ENCODE assay signal across 8 mouse cellular contexts in the genomic region with DNA sequence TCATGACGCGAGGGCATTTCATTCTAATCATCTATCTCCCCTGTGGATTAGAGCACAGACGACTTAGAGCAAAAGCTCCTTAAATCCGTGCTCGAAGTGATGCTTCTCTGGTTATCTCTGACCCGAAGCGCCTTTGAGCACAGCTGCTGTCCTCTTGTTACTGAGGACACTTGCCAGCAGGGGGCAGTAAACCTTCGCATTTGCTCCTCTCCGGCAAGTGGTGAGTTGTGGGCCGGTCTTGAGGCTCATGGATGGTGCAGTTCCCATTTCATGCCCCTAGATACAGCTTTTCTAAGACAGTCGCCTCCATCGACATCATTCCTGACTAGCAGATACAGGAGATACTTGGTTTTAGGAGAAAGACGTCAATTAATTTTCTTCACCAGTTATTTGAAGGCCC. TPM values are rescaled to one million over a fixed set of nuclear protein-coding genes. Genes with fewer than 3 reads are reported as not detected.
DNase-seq lines count a peak whose midpoint lies in the region; ATAC-seq and TF ChIP-seq lines count a peak whose summit lies in the region.

No protein-coding gene starts in this region.

- H3K4me2 ChIP-seq in liver, embryonic 12.5 days = no peak overlapping the region
- H3K4me2 ChIP-seq in limb, embryonic 11.5 days (ENCODE audit: low read depth, severe bottlenecking) = no peak overlapping the region
- no peak overlapping the region for H3K4me2 ChIP-seq in neural tube, embryonic 12.5 days (replicated peaks)

- peak; percentile 70; the same call in 1 of the 2 replicates for TF ChIP-seq CTCF in thymus, adult 2 months (IDR thresholded peaks at IDR 0.05; ENCODE audit: borderline replicate concordance, control insufficient read depth, extremely low read depth, insufficient read depth, low read length, poor library complexity)

- H3K4me1 ChIP-seq in liver, embryonic 12.5 days = no peaks in the 10 kb centered on the region
- H3K4me1 ChIP-seq in limb, embryonic 11.5 days (ENCODE audit: control insufficient read depth, insufficient read depth, low read length) = no peaks in the 10 kb centered on the region
- no peaks in the 10 kb centered on the region for H3K4me1 ChIP-seq in neural tube, embryonic 12.5 days
- no peaks in the 10 kb centered on the region for H3K4me1 ChIP-seq in thymus, adult 2 months (replicated peaks; ENCODE audit: control insufficient read depth, insufficient read depth, low read length)

- DNase-seq in liver = peak; percentile 64
- DNase-seq in cerebellum, postnatal 10 days = peak; percentile 91 to 94
- DNase-seq in frontal cortex, postnatal 25 days (ENCODE audit: low spot score in 2 of 2) = peak; percentile 70 to 74
- DNase-seq in kidney, adult 9 months = peak; percentile 63
- peak; percentile 84 for DNase-seq in limb, embryonic 11.5 days (ENCODE audit: low spot score)
- peak; percentile 63 for DNase-seq in thymus, adult 2 months

- WGBS in liver, embryonic 12.5 days (ENCODE audit: insufficient replicate concordance) = 16% methylated on average over 13 of the region's 13 CpGs
- 24% methylated on average over 13 of the region's 13 CpGs for WGBS in limb, embryonic 11.5 days
- 28% methylated on average over 13 of the region's 13 CpGs for WGBS in neural tube, embryonic 12.5 days
- 24% methylated on average over 13 of the region's 13 CpGs for WGBS in thymus, adult 2 months

- no peak overlapping the region for H3K27ac ChIP-seq in liver, embryonic 12.5 days
- H3K27ac ChIP-seq in limb, embryonic 11.5 days (replicated peaks; ENCODE audit: low read depth, low read length) = no peak overlapping the region
- H3K27ac ChIP-seq in neural tube, embryonic 12.5 days = no peak overlapping the region
- no peak overlapping the region for H3K27ac ChIP-seq in thymus, adult 2 months (ENCODE audit: control insufficient read depth, insufficient read depth, low read length)

- H3K9ac ChIP-seq in liver, embryonic 12.5 days = no peak overlapping the region
- no peak overlapping the region for H3K9ac ChIP-seq in limb, embryonic 11.5 days (ENCODE audit: low read length)
- no peak overlapping the region for H3K9ac ChIP-seq in neural tube, embryonic 12.5 days

- no peaks in the 10 kb centered on the region for H3K36me3 ChIP-seq in liver, embryonic 12.5 days
- H3K36me3 ChIP-seq in limb, embryonic 11.5 days (ENCODE audit: control insufficient read depth, insufficient read depth, low read length) = no peaks in the 10 kb centered on the region
- no peaks in the 10 kb centered on the region for H3K36me3 ChIP-seq in neural tube, embryonic 12.5 days
- H3K36me3 ChIP-seq in thymus, adult 2 months (ENCODE audit: control insufficient read depth, insufficient read depth, low read length) = no peaks in the 10 kb centered on the region

- H3K27me3 ChIP-seq in liver, embryonic 12.5 days (replicated peaks) = no peaks in the 10 kb centered on the region
- H3K27me3 ChIP-seq in limb, embryonic 11.5 days (ENCODE audit: control insufficient read depth, insufficient read depth, low read length) = no peaks in the 10 kb centered on the region
- H3K27me3 ChIP-seq in neural tube, embryonic 12.5 days (replicated peaks) = no peaks in the 10 kb centered on the region
- H3K27me3 ChIP-seq in thymus, adult 2 months (ENCODE audit: control insufficient read depth, insufficient read depth, low read length) = no peaks in the 10 kb centered on the region

- no peak for TF ChIP-seq POLR2A in thymus, adult 2 months (IDR thresholded peaks at IDR 0.05; ENCODE audit: control insufficient read depth, extremely low read depth, insufficient read depth, low read length, poor library complexity)

- no peak overlapping the region for H3K4me3 ChIP-seq in liver, embryonic 12.5 days
- no peak overlapping the region for H3K4me3 ChIP-seq in limb, embryonic 11.5 days (ENCODE audit: low read depth, low read length)
- H3K4me3 ChIP-seq in neural tube, embryonic 12.5 days = no peak overlapping the region
- no peak overlapping the region for H3K4me3 ChIP-seq in thymus, adult 2 months (ENCODE audit: control insufficient read depth, insufficient read depth, low read length)

- ATAC-seq in liver, embryonic 12.5 days = no peak
- no peak for ATAC-seq in limb, embryonic 11.5 days (ENCODE audit: insufficient number of reproducible peaks, low FRiP score, low TSS enrichment, low read depth)
- ATAC-seq in neural tube, embryonic 12.5 days (ENCODE audit: low FRiP score, low read depth) = peak; percentile 81

- H3K9me3 ChIP-seq in liver, embryonic 12.5 days (replicated peaks) = no peaks in the 10 kb centered on the region
- no peaks in the 10 kb centered on the region for H3K9me3 ChIP-seq in limb, embryonic 11.5 days (ENCODE audit: control insufficient read depth, low read length)
- no peaks in the 10 kb centered on the region for H3K9me3 ChIP-seq in neural tube, embryonic 12.5 days

RNA-seq across cellular contexts. Expression of a gene that starts 16.8 kb away (rescaled TPM):
- not detected in 2 replicates for polyA plus RNA-seq in liver, embryonic 12.5 days (2016; fragmentation: Nextera tagmentation; extraction: Ambion mirVana)
- not detected in 2 replicates for polyA plus RNA-seq in limb, embryonic 11.5 days (2014; fragmentation: Nextera tagmentation; extraction: Ambion mirVana)
- polyA plus RNA-seq in neural tube, embryonic 12.5 days (2016; fragmentation: Nextera tagmentation; extraction: Ambion mirVana) = not detected in 2 replicates
- polyA plus RNA-seq in thymus, adult 2 months (2012; rRNA removed) = not detected in 2 replicates
